Mouse (Mus musculus) liver, adult (tissue): ENCODE results near the gene Gm20547.
A peak's percentile ranks its signal among the peaks of the same experiment; 100 is the strongest.

Source experiments
- GATA4 ChIP-seq: IDR thresholded peaks from 2 replicates; pipeline ENCODE4 v1.6.1; 2014; ENCODE audit warnings: mild to moderate bottlenecking, low read length; ENCODE audit not compliant: insufficient replicate concordance

The Gm20547 gene

GRCm38 (mm10) chr17:34840736-34841307 lies 41.0 kb downstream of the Gm20547 start:
- TF ChIP-seq GATA4: no peak

- no peak for TF ChIP-seq GATA4
Observed at GRCm38 (mm10) chr17:34838785-34839184, 43.1 kb downstream of the Gm20547 start.

GRCm38 (mm10) chr17:34837464-34838324 lies 44.1 kb downstream of the Gm20547 start:
- no peak for TF ChIP-seq GATA4

- TF ChIP-seq GATA4: no peak
Observed at GRCm38 (mm10) chr17:34836856-34837221, 45.0 kb downstream of the Gm20547 start, which contains the start of the genes Stk19 and Dxo. TSS of gene Stk19 (minus strand) at chr17:34836945. TSS of gene Dxo (plus strand) at chr17:34837019.

GRCm38 (mm10) chr17:34836155-34836855 lies 45.5 kb downstream of the Gm20547 start:
- no peak for TF ChIP-seq GATA4

GRCm38 (mm10) chr17:34814818-34815370 lies 66.9 kb downstream of the Gm20547 start:
- no peak for TF ChIP-seq GATA4

- no peak for TF ChIP-seq GATA4
Observed at GRCm38 (mm10) chr17:34811275-34811674, 70.6 kb downstream of the Gm20547 start.

- peak; percentile 100 for TF ChIP-seq GATA4
Observed at GRCm38 (mm10) chr17:34808599-34809205, 73.1 kb downstream of the Gm20547 start.

- no peak for TF ChIP-seq GATA4
Observed at GRCm38 (mm10) chr17:34807176-34807575, 74.7 kb downstream of the Gm20547 start.
